8 mouse cellular contexts compared by ENCODE assay signal in the genomic region with DNA sequence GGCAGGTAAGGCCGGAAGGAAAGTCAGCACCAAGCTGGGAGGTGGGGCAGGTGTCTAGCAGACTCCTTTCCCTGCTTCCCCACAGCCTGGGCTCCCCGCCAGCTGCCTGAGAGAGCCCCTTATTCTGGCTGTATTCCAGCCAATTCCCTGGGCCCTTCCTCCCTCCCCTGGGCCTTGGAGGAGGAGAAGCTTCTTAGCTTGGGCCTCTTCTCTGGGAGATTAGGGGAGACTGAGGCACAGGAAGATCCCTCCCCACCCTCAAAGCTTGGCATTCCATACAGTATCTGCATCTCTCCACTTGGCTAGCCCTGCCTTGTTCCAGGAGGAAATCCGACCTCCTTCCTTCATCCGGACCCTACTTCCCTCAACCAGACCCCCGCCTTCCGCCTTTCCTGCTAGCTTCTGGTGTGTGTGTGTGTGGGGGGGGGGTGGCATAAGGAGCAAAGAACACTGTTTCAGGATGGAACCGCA. TPM values are rescaled to one million over a fixed set of nuclear protein-coding genes. Genes with fewer than 3 reads are reported as not detected.
DNase-seq lines count a peak whose midpoint lies in the region; ATAC-seq and TF ChIP-seq lines count a peak whose summit lies in the region.

No protein-coding gene starts in this region.

- H3K4me2 ChIP-seq in forebrain, embryonic 13.5 days, result peak overlapping the region; percentile 97
- H3K4me2 ChIP-seq in intestine, postnatal 0 days (replicated peaks; ENCODE audit: low read depth), result peak overlapping the region; percentile 89
- peak overlapping the region; percentile 85 for H3K4me2 ChIP-seq in midbrain, embryonic 15.5 days

- H3K36me3 ChIP-seq in forebrain, embryonic 13.5 days (ENCODE audit: poor library complexity, severe bottlenecking), result peaks cover 29% of the 10 kb centered on the region
- H3K36me3 ChIP-seq in intestine, postnatal 0 days (ENCODE audit: control insufficient read depth, insufficient read depth), result no peaks in the 10 kb centered on the region
- H3K36me3 ChIP-seq in midbrain, embryonic 15.5 days (replicated peaks), result peaks cover 9% of the 10 kb centered on the region; the same call in 1 of the 2 replicates

- peak overlapping the region; percentile 90 for H3K4me3 ChIP-seq in gastrocnemius, adult 2 months
- H3K4me3 ChIP-seq in forebrain, embryonic 13.5 days, result peak overlapping the region; percentile 94
- H3K4me3 ChIP-seq in intestine, postnatal 0 days (ENCODE audit: low read depth, low read length), result peak overlapping the region; percentile 79
- H3K4me3 ChIP-seq in midbrain, embryonic 15.5 days, result peak overlapping the region; percentile 97

- 0 out of 2 replicates have a peak overlapping the region, but pooled peaks have one; percentile 16 for H3K27ac ChIP-seq in gastrocnemius, adult 2 months
- peak overlapping the region; percentile 98 for H3K27ac ChIP-seq in forebrain, embryonic 13.5 days
- no peak overlapping the region for H3K27ac ChIP-seq in intestine, postnatal 0 days (ENCODE audit: low read depth, low read length)
- peak overlapping the region; percentile 99 for H3K27ac ChIP-seq in midbrain, embryonic 15.5 days

- peak; percentile 40 for DNase-seq in gastrocnemius, adult 2 months
- DNase-seq in gastrocnemius, postnatal 25 days, result no peak
- peak; percentile 60 for DNase-seq in Muller cell, postnatal 12 days (ENCODE audit: inconsistent ontology term)
- no peak for DNase-seq in frontal cortex, postnatal 36 days (ENCODE audit: low spot score in 2 of 2)
- no peak for DNase-seq in spleen, postnatal 14 days (ENCODE audit: low spot score in 2 of 2)

- H3K9ac ChIP-seq in forebrain, embryonic 13.5 days, result peak overlapping the region; percentile 99
- no peak overlapping the region; the same call in 1 of the 2 replicates for H3K9ac ChIP-seq in intestine, postnatal 0 days (ENCODE audit: low read depth, low read length)
- H3K9ac ChIP-seq in midbrain, embryonic 15.5 days, result peak overlapping the region; percentile 99

- 10% methylated on average over 7 of the region's 7 CpGs for WGBS in forebrain, embryonic 13.5 days
- 32% methylated on average over 7 of the region's 7 CpGs for WGBS in intestine, postnatal 0 days
- WGBS in midbrain, embryonic 15.5 days, result 4% methylated on average over 7 of the region's 7 CpGs

- no peaks in the 10 kb centered on the region for H3K9me3 ChIP-seq in forebrain, embryonic 13.5 days (replicated peaks)
- no peaks in the 10 kb centered on the region for H3K9me3 ChIP-seq in intestine, postnatal 0 days (ENCODE audit: control insufficient read depth)
- H3K9me3 ChIP-seq in midbrain, embryonic 15.5 days, result no peaks in the 10 kb centered on the region

- intact Hi-C loops in gastrocnemius, adult 2 months (cut with DNase I), result no loop called here

- peak; percentile 20; the same call in 1 of the 2 replicates for ATAC-seq in forebrain, embryonic 13.5 days
- ATAC-seq in intestine, postnatal 0 days, result no peak
- ATAC-seq in midbrain, embryonic 15.5 days (replicated peaks), result peak; percentile 34; the same call in 1 of the 2 replicates

- TF ChIP-seq CTCF in gastrocnemius, adult 2 months (IDR thresholded peaks at IDR 0.05), result no peak
- TF ChIP-seq CTCF in intestine, postnatal 0 days (IDR thresholded peaks at IDR 0.05; ENCODE audit: low read depth), result no peak

- H3K27me3 ChIP-seq in forebrain, embryonic 13.5 days, result peaks cover 23% of the 10 kb centered on the region; the same call in 1 of the 2 replicates
- H3K27me3 ChIP-seq in intestine, postnatal 0 days (replicated peaks; ENCODE audit: control insufficient read depth, insufficient read depth, low read length), result peaks cover 33% of the 10 kb centered on the region
- no peaks in the 10 kb centered on the region; the same call in 1 of the 2 replicates for H3K27me3 ChIP-seq in midbrain, embryonic 15.5 days (replicated peaks)

- peaks cover 42% of the 10 kb centered on the region for H3K4me1 ChIP-seq in forebrain, embryonic 13.5 days
- no peaks in the 10 kb centered on the region for H3K4me1 ChIP-seq in intestine, postnatal 0 days (replicated peaks; ENCODE audit: control insufficient read depth, insufficient read depth, low read length)
- H3K4me1 ChIP-seq in midbrain, embryonic 15.5 days, result peaks cover 44% of the 10 kb centered on the region

RNA-seq across cellular contexts. Expression of a gene that starts 1.6 kb away (rescaled TPM):
- 1 to 10 TPM in 1 of 2 experiments, under 1 TPM in 1; 0.66 to 1.1 TPM for total RNA-seq in gastrocnemius, adult 2 months (2021)
- 1 to 10 TPM; 1.6 to 2.7 TPM for total RNA-seq in gastrocnemius, postnatal 25 days (2021)
- 8.5 and 9.3 TPM in 2 replicates for polyA plus RNA-seq in forebrain, embryonic 13.5 days (2015; fragmentation: Nextera tagmentation; extraction: Ambion mirVana)
- polyA plus RNA-seq in intestine, postnatal 0 days (2015; fragmentation: Nextera tagmentation; extraction: Ambion mirVana), result 1.7 and 1.8 TPM in 2 replicates
- 28.7 and 36.4 TPM in 2 replicates for polyA plus RNA-seq in midbrain, embryonic 15.5 days (2015; fragmentation: Nextera tagmentation; extraction: Ambion mirVana)

RNA-seq across cellular contexts. Expression of a gene that starts 15.8 kb away (rescaled TPM):
- total RNA-seq in gastrocnemius, adult 2 months (2021), result 10 to 100 TPM; 12.6 to 32.3 TPM
- total RNA-seq in gastrocnemius, postnatal 25 days (2021), result 10 to 100 TPM; 28.7 to 35.2 TPM
- 49.5 and 53.9 TPM in 2 replicates for polyA plus RNA-seq in forebrain, embryonic 13.5 days (2015; fragmentation: Nextera tagmentation; extraction: Ambion mirVana)
- 339 and 382 TPM in 2 replicates for polyA plus RNA-seq in intestine, postnatal 0 days (2015; fragmentation: Nextera tagmentation; extraction: Ambion mirVana)
- 75.2 and 82.0 TPM in 2 replicates for polyA plus RNA-seq in midbrain, embryonic 15.5 days (2015; fragmentation: Nextera tagmentation; extraction: Ambion mirVana)

RNA-seq across cellular contexts. Expression of a gene that starts 24.0 kb away (rescaled TPM):
- 1 to 10 TPM in 1 of 2 experiments, under 1 TPM in 1; 0.51 to 2.7 TPM for total RNA-seq in gastrocnemius, adult 2 months (2021)
- 1 to 10 TPM; 1.4 to 1.6 TPM for total RNA-seq in gastrocnemius, postnatal 25 days (2021)
- 2.9 and 3.8 TPM in 2 replicates for polyA plus RNA-seq in forebrain, embryonic 13.5 days (2015; fragmentation: Nextera tagmentation; extraction: Ambion mirVana)
- polyA plus RNA-seq in intestine, postnatal 0 days (2015; fragmentation: Nextera tagmentation; extraction: Ambion mirVana), result 2.5 and 2.6 TPM in 2 replicates
- 9.0 TPM in 2 replicates for polyA plus RNA-seq in midbrain, embryonic 15.5 days (2015; fragmentation: Nextera tagmentation; extraction: Ambion mirVana)

RNA-seq across cellular contexts. Expression of a gene that starts 38.2 kb away (rescaled TPM):
- 10 to 100 TPM; 51.4 to 76.4 TPM for total RNA-seq in gastrocnemius, adult 2 months (2021)
- 10 to 100 TPM; 54.4 to 76.1 TPM for total RNA-seq in gastrocnemius, postnatal 25 days (2021)
- polyA plus RNA-seq in forebrain, embryonic 13.5 days (2015; fragmentation: Nextera tagmentation; extraction: Ambion mirVana), result 157 and 159 TPM in 2 replicates
- 283 and 296 TPM in 2 replicates for polyA plus RNA-seq in intestine, postnatal 0 days (2015; fragmentation: Nextera tagmentation; extraction: Ambion mirVana)
- polyA plus RNA-seq in midbrain, embryonic 15.5 days (2015; fragmentation: Nextera tagmentation; extraction: Ambion mirVana), result 146 and 168 TPM in 2 replicates

RNA-seq across cellular contexts. Expression of a gene that starts 52.7 kb away (rescaled TPM):
- not detected for total RNA-seq in gastrocnemius, adult 2 months (2021)
- total RNA-seq in gastrocnemius, postnatal 25 days (2021), result under 1 TPM in 1 of 2 experiments, not detected in 1; 0.35 TPM
- polyA plus RNA-seq in forebrain, embryonic 13.5 days (2015; fragmentation: Nextera tagmentation; extraction: Ambion mirVana), result 93.9 and 94.8 TPM in 2 replicates
- 5.2 and 5.3 TPM in 2 replicates for polyA plus RNA-seq in intestine, postnatal 0 days (2015; fragmentation: Nextera tagmentation; extraction: Ambion mirVana)
- 160 and 165 TPM in 2 replicates for polyA plus RNA-seq in midbrain, embryonic 15.5 days (2015; fragmentation: Nextera tagmentation; extraction: Ambion mirVana)

Comparison
In these comparisons a context has a peak if more than half of its experiments do, and no peak if none do; other contexts are left out.
1. DNase-seq: peak in gastrocnemius, adult 2 months (single experiment) and Muller cell, postnatal 12 days (single experiment); none in gastrocnemius, postnatal 25 days (single experiment), frontal cortex, postnatal 36 days (0 of 2) and spleen, postnatal 14 days (0 of 2).
2. Peak in every context shown above with its lines, with median percentiles within 50 percentile points of each other: H3K4me3 ChIP-seq and H3K4me2 ChIP-seq.